Mouse (Mus musculus) adrenal gland, postnatal 25 days (tissue): ENCODE measurements around the gene Pgr. TPM values are rescaled to one million over a fixed set of nuclear protein-coding genes. Genes with fewer than 3 reads are reported as not detected.

Experiments
- DNase-seq: peaks from one replicate; pipeline ENCODE4 v3.0.0; 2021; ENCODE audit warnings: mixed read lengths
- long read RNA-seq: library from polyadenylated mRNA; stranded (forward); transcript quantifications from one replicate; pipeline ENCODE4 v2.0.0, GENCODE M21; 2021
- total RNA-seq: library from RNA; stranded (reverse); gene quantifications from 2 replicates; pipeline ENCODE4 v1.2.3, GENCODE M21; 2021

Pgr gene
- total RNA-seq: 0.15 and 0.19 TPM in 2 replicates
- long read RNA-seq: 0 reads

GRCm38 (mm10) chr9:8899616-8900202 lies at the start of gene Pgr:
Pgr (plus strand) TSS chr9:8899833.
- DNase-seq: peak; percentile 9

- DNase-seq: no peak
Observed at GRCm38 (mm10) chr9:8857455-8857854, 42.2 kb upstream of the Pgr start.

GRCm38 (mm10) chr9:8868511-8868910 lies 31.1 kb upstream of the Pgr start:
- DNase-seq: no peak

GRCm38 (mm10) chr9:8895205-8895604 lies 4.4 kb upstream of the Pgr start:
- DNase-seq: no peak

- DNase-seq: peak; percentile 8
Observed at GRCm38 (mm10) chr9:8900203-8901012, 775 bp downstream of the Pgr start.

- DNase-seq: peak; percentile 12
Observed at GRCm38 (mm10) chr9:8901013-8901646, 1.5 kb downstream of the Pgr start.

GRCm38 (mm10) chr9:8901647-8902131 lies 2.1 kb downstream of the Pgr start:
- DNase-seq: peak; percentile 28

GRCm38 (mm10) chr9:8902277-8902676 lies 2.6 kb downstream of the Pgr start:
- DNase-seq: no peak

- no peak for DNase-seq
Observed at GRCm38 (mm10) chr9:8927561-8927960, 27.9 kb downstream of the Pgr start.

- DNase-seq: no peak
Observed at GRCm38 (mm10) chr9:8937753-8938152, 38.1 kb downstream of the Pgr start.

- DNase-seq: no peak
Observed at GRCm38 (mm10) chr9:8953306-8953705, 53.7 kb downstream of the Pgr start.

GRCm38 (mm10) chr9:8964512-8965133 lies 65.0 kb downstream of the Pgr start:
- peak; percentile 43 for DNase-seq

- no peak for DNase-seq
Observed at GRCm38 (mm10) chr9:8970240-8970639, 70.6 kb downstream of the Pgr start.

- no peak for DNase-seq
Observed at GRCm38 (mm10) chr9:8971491-8971890, 71.9 kb downstream of the Pgr start, which contains the start of gene Gm16485. Gm16485 (plus strand) TSS chr9:8971791.

GRCm38 (mm10) chr9:8977775-8978174 lies 78.1 kb downstream of the Pgr start:
- no peak for DNase-seq

- no peak for DNase-seq
Observed at GRCm38 (mm10) chr9:8982315-8982714, 82.7 kb downstream of the Pgr start.

- no peak for DNase-seq
Observed at GRCm38 (mm10) chr9:8996494-8996893, 96.9 kb downstream of the Pgr start.

- DNase-seq: no peak
Observed at GRCm38 (mm10) chr9:9001170-9001569, 101.5 kb downstream of the Pgr start.

- DNase-seq: no peak
Observed at GRCm38 (mm10) chr9:9015108-9015507, 115.5 kb downstream of the Pgr start.
